Mouse (Mus musculus) embryonic facial prominence, embryonic 15.5 days (tissue): ENCODE measurements around the gene Eif2d. TPM values are rescaled to one million over a fixed set of nuclear protein-coding genes. Genes with fewer than 3 reads are reported as not detected.

Experiments
- ATAC-seq: fragments of 200-750 bp; cut with Nextera tagmentation; 2 replicates; pipeline ENCODE4 v1.8.0; 2017; ENCODE audit warnings: low read depth, moderate TSS enrichment; ENCODE audit not compliant: insufficient number of reproducible peaks, low FRiP score, low TSS enrichment
- H3K27ac ChIP-seq: fragments of 300-500 bp; sonication (generic); replicated peaks from 2 replicates; pipeline ENCODE4 v1.5.1; 2015; ENCODE audit warnings: mild to moderate bottlenecking, inconsistent platforms
- H3K27me3 ChIP-seq: fragments of 300-500 bp; sonication (generic); 2 replicates; pipeline ENCODE4 v1.6.1; 2015; ENCODE audit warnings: inconsistent platforms
- H3K36me3 ChIP-seq: fragments of 300-500 bp; sonication (generic); 2 replicates; pipeline ENCODE4 v1.6.1; 2015; ENCODE audit warnings: mild to moderate bottlenecking, inconsistent platforms
- H3K4me1 ChIP-seq: fragments of 300-500 bp; sonication (generic); 2 replicates; pipeline ENCODE4 v1.6.1; 2015; ENCODE audit warnings: inconsistent platforms
- H3K4me2 ChIP-seq: fragments of 300-500 bp; sonication (generic); replicated peaks from 2 replicates; pipeline ENCODE4 v1.6.1; 2015; ENCODE audit warnings: mild to moderate bottlenecking, inconsistent platforms
- H3K4me3 ChIP-seq: fragments of 300-500 bp; sonication (generic); replicated peaks from 2 replicates; pipeline ENCODE4 v1.5.1; 2015; ENCODE audit warnings: mild to moderate bottlenecking, inconsistent platforms
- H3K9ac ChIP-seq: fragments of 300-500 bp; sonication (generic); 2 replicates; pipeline ENCODE4 v1.6.1; 2015; ENCODE audit warnings: inconsistent platforms
- H3K9me3 ChIP-seq: fragments of 300-500 bp; sonication (generic); replicated peaks from 2 replicates; pipeline ENCODE4 v1.6.1; 2016; ENCODE audit warnings: inconsistent platforms
- WGBS: fragments of 180-500 bp; shearing (Covaris S2); methylation state at CpG from one replicate; pipeline ENCODE4 v1.1.7; 2015; 5-methylcytosine and 5-hydroxymethylcytosine counted together
- polyA plus RNA-seq: library from polyadenylated mRNA; unstranded; fragments of >200 nt; fragmentation: Nextera tagmentation; extraction: Ambion mirVana; gene quantifications from 2 replicates; pipeline ENCODE4 v1.2.1, GENCODE M21; 2015

Eif2d gene
- polyA plus RNA-seq, 1 experiment from 2014 or later = 66.0 TPM

DNA sequence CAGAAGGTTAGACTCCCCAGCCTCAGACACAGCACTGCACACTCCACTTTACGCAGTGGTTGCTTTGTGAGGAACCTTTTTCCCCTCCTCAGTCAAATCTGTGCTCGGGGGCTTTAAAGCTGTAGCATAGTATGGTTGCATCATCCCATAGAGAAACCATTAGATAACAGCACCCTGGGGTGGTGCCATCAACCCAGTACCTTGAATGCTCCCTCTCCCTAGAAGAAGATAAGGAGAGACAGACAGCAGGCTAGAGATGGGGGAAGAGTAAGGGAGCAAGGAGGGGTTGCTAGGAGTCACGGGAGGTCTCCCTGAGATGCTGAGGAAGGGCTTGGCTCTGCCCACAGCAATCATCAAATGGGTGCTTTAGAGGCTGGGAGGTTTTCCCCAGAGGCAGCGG, 48.4 kb downstream of the Eif2d start:
- H3K4me1 ChIP-seq = peaks cover 22% of the 10 kb centered on the region
- WGBS = 69% methylated on average over 4 of the region's 4 CpGs
- H3K4me2 ChIP-seq = no peak overlapping the region
- no peak overlapping the region for H3K4me3 ChIP-seq
- H3K27ac ChIP-seq = no peak overlapping the region
- no peak overlapping the region for H3K9ac ChIP-seq
- H3K9me3 ChIP-seq = no peaks in the 10 kb centered on the region
- no peaks in the 10 kb centered on the region for H3K27me3 ChIP-seq
- H3K36me3 ChIP-seq = no peaks in the 10 kb centered on the region
- no peak for ATAC-seq

DNA sequence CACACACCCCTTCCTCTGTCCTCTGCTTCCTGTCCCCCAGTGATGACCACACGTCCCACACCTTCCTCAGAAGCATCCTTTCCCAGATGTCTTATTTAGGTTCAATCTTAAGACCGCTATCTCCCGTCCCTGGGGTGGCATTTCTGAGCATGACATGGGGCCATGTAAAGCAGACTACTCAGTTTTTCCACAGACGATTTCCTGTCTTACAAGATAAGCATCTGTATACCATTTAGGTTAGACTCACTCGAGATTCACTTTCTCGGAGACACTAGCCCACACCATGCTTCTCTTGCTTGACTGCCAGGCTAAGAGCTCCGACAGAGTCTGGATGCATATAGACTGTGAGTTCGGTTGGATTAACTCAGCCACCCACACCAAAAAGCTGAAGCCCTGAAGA, 51.5 kb downstream of the Eif2d start:
- WGBS = 59% methylated on average over 8 of the region's 8 CpGs

DNA sequence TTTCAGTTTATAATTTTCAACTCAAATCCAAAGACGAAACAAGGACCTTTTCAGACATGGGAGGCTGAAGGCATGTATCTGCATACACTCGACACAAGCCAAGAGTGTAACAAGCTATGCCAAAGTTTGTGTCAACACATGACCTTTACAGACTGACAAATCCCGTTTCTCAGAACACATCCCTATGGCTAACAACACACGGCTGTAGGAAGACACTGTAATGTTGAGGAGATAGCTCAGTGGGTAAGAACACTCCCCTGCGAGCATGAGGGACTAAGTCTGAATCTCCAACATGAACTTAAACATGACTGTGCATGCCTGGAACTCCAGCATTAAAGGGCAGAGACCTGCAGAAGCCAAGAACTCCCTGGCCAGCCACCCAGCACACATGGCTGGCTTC, 53.4 kb downstream of the Eif2d start:
- Histone ChIP-seq H3K4me2 (no peak overlapping the region), H3K4me3 (no peak overlapping the region), H3K27ac (no peak overlapping the region), H3K9me3 (no peaks in the 10 kb centered on the region), H3K4me1 (peaks cover 14% of the 10 kb centered on the region), H3K27me3 (no peaks in the 10 kb centered on the region), H3K9ac (no peak overlapping the region), H3K36me3 (no peaks in the 10 kb centered on the region)
- no peak for ATAC-seq
- WGBS = 81% methylated on average over 5 of the region's 5 CpGs

More for the DNA sequence above, 51.5 kb downstream of the Eif2d start:
- no peak overlapping the region for H3K27ac ChIP-seq
- H3K9ac ChIP-seq = no peak overlapping the region
- H3K27me3 ChIP-seq = no peaks in the 10 kb centered on the region
- no peak for ATAC-seq
- no peak overlapping the region for H3K4me3 ChIP-seq
- H3K4me2 ChIP-seq = no peak overlapping the region
- H3K4me1 ChIP-seq = peaks cover 24% of the 10 kb centered on the region
- no peaks in the 10 kb centered on the region for H3K9me3 ChIP-seq
- no peaks in the 10 kb centered on the region for H3K36me3 ChIP-seq

GRCm38 (mm10) chr1:131207531-131207930, 54.5 kb downstream of the Eif2d start:
- H3K4me1 ChIP-seq = peaks cover 11% of the 10 kb centered on the region; the same call in 1 of the 2 replicates
- no peak for ATAC-seq
- no peaks in the 10 kb centered on the region for H3K36me3 ChIP-seq
- no peak overlapping the region for H3K4me3 ChIP-seq
- WGBS = 3% methylated on average over 5 of the region's 5 CpGs
- no peak overlapping the region for H3K27ac ChIP-seq
- no peaks in the 10 kb centered on the region for H3K9me3 ChIP-seq
- H3K27me3 ChIP-seq = no peaks in the 10 kb centered on the region
- no peak overlapping the region for H3K4me2 ChIP-seq
- no peak overlapping the region for H3K9ac ChIP-seq

DNA sequence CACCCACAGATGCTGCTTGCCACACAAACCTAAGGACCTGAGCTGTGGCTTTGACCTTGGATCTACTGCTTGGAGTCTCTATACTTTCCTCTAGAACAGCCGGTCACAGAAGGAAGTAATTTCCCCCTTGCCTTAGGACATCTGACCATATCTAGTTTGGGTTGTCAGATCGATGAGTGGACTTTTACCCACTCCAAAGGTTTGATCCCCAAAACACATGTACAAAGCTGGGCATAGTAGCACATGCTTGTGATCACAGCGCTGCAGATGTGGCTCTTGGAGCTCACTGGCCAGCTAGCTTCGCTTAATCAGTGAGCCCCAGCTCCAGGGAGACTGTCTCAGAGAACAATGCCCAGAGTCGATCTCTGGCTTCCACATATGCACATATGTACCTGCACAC, 55.1 kb downstream of the Eif2d start:
- Histone ChIP-seq H3K36me3 (no peaks in the 10 kb centered on the region), H3K9me3 (no peaks in the 10 kb centered on the region), H3K4me1 (peaks cover 13% of the 10 kb centered on the region; the same call in 1 of the 2 replicates), H3K27me3 (no peaks in the 10 kb centered on the region), H3K9ac (no peak overlapping the region), H3K4me3 (no peak overlapping the region), H3K4me2 (no peak overlapping the region), H3K27ac (no peak overlapping the region)
- WGBS = 80% methylated on average over 5 of the region's 5 CpGs
- ATAC-seq = no peak

DNA sequence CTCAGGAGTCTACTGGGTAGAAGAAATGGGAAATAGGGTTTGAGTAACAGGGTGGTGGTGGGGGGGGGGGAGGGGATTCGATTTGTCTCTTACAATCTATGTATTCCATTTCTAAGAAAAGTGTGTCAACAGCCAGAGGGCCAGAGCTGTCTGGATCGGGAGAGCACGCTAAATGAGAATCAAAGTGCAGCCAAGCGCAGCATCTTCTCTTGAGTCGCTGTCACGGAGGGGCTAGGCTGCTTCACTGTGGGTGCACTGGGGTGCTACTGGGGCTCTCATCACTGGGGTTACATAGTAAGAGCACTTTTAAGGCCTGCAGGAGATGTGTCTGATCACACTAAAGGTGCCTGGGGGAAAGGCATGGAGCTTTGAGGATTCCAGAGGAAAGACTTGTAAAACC, 55.8 kb downstream of the Eif2d start:
- Histone ChIP-seq H3K4me3 (no peak overlapping the region), H3K9ac (no peak overlapping the region), H3K4me1 (peaks cover 19% of the 10 kb centered on the region; the same call in 1 of the 2 replicates), H3K27ac (no peak overlapping the region), H3K27me3 (no peaks in the 10 kb centered on the region), H3K9me3 (no peaks in the 10 kb centered on the region), H3K36me3 (no peaks in the 10 kb centered on the region), H3K4me2 (no peak overlapping the region)
- WGBS = 78% methylated on average over 6 of the region's 6 CpGs
- ATAC-seq = no peak

- H3K36me3 ChIP-seq = no peaks in the 10 kb centered on the region
- no peak for ATAC-seq
- H3K9ac ChIP-seq = no peak overlapping the region
- peaks cover 20% of the 10 kb centered on the region; the same call in 1 of the 2 replicates for H3K4me1 ChIP-seq
- no peak overlapping the region for H3K27ac ChIP-seq
- no peak overlapping the region for H3K4me2 ChIP-seq
- no peak overlapping the region for H3K4me3 ChIP-seq
- no peaks in the 10 kb centered on the region for H3K9me3 ChIP-seq
- 58% methylated on average over 7 of the region's 8 CpGs for WGBS
- no peaks in the 10 kb centered on the region for H3K27me3 ChIP-seq
These were observed 57.0 kb downstream of the Eif2d start for GRCm38 (mm10) chr1:131209971-131210426.

GRCm38 (mm10) chr1:131211655-131212054, 58.7 kb downstream of the Eif2d start:
- no peaks in the 10 kb centered on the region for H3K9me3 ChIP-seq
- H3K4me2 ChIP-seq = no peak overlapping the region
- no peaks in the 10 kb centered on the region for H3K27me3 ChIP-seq
- no peak for ATAC-seq
- H3K36me3 ChIP-seq = no peaks in the 10 kb centered on the region
- peaks cover 20% of the 10 kb centered on the region; the same call in 1 of the 2 replicates for H3K4me1 ChIP-seq
- WGBS = 89% methylated on average over 1 of the region's 1 CpGs
- no peak overlapping the region for H3K27ac ChIP-seq
- H3K4me3 ChIP-seq = no peak overlapping the region
- H3K9ac ChIP-seq = no peak overlapping the region

- no peak overlapping the region for H3K4me2 ChIP-seq
- peaks cover 17% of the 10 kb centered on the region; the same call in 1 of the 2 replicates for H3K4me1 ChIP-seq
- no peak for ATAC-seq
- WGBS = 59% methylated on average over 5 of the region's 5 CpGs
- H3K36me3 ChIP-seq = no peaks in the 10 kb centered on the region
- H3K27ac ChIP-seq = no peak overlapping the region
- no peak overlapping the region for H3K4me3 ChIP-seq
- no peaks in the 10 kb centered on the region for H3K9me3 ChIP-seq
- H3K9ac ChIP-seq = no peak overlapping the region
- no peaks in the 10 kb centered on the region for H3K27me3 ChIP-seq
These were observed 60.0 kb downstream of the Eif2d start for GRCm38 (mm10) chr1:131212956-131213355.

GRCm38 (mm10) chr1:131213361-131213760, 60.4 kb downstream of the Eif2d start:
- Histone ChIP-seq H3K27me3 (no peaks in the 10 kb centered on the region), H3K4me2 (no peak overlapping the region), H3K4me1 (peaks cover 17% of the 10 kb centered on the region; the same call in 1 of the 2 replicates), H3K36me3 (no peaks in the 10 kb centered on the region), H3K27ac (no peak overlapping the region), H3K4me3 (no peak overlapping the region), H3K9ac (no peak overlapping the region), H3K9me3 (no peaks in the 10 kb centered on the region)
- no peak for ATAC-seq
- WGBS = 75% methylated on average over 6 of the region's 6 CpGs

DNA sequence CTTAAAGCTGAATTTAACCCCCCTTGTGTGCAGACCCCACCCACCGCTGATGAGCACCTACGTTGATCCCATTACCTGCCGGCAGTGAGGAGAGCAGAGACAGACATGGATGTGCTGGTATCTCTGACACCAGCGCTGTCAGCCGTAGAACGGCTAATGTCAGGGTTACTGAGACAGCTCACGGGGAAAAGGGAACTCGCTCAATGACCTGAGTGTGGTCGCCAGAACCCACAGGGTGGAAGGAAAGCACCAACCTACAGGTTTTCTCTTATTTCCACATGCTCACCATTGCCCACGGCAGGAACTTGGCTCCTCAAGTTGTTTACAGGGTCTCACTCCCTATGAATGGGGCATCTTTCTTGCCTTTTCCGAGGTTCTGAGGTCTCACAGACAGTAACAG, 66.0 kb downstream of the Eif2d start:
- Histone ChIP-seq H3K36me3 (no peaks in the 10 kb centered on the region), H3K4me2 (no peak overlapping the region), H3K27ac (no peak overlapping the region), H3K27me3 (no peaks in the 10 kb centered on the region), H3K9me3 (no peaks in the 10 kb centered on the region), H3K4me3 (no peak overlapping the region), H3K9ac (no peak overlapping the region), H3K4me1 (no peaks in the 10 kb centered on the region)
- WGBS = 82% methylated on average over 11 of the region's 11 CpGs
- ATAC-seq = no peak

DNA sequence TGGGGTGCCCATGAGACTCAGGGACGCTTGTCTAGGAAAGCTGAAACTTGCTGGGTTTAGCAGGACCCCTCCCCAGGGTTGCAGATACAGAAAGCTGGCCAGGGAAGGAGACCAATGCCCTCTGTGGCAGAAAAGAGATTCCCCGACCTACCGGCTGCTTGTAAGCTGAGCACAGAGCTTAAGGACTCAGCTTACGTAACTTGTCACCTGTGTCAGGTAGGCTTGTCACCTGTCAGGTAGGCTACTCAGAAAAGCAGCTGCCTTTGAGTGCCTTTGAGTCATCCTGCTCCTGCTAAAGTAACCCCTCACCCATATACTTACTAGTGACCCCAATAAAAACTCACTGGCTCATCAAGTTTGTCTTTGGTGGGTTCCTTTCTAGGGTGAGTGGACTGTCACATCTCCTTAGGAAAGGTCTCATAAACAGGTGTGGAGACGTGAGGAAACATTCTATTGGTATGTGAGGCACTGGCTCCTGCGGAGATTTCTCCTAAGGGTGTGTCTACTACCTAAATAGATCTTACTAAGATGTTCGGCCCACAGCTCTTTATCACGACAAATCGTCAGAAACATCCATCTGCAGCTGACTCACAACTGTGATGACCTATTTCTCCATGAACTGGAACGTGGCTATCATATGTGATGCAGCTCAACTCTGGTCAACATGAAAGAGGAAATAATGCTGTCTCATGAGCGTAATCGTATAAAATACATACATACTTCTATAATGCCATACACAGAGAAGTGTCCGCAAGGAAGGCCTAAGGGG, 69.0 kb downstream of the Eif2d start:
- Histone ChIP-seq H3K4me3 (no peak overlapping the region), H3K4me2 (no peak overlapping the region), H3K36me3 (no peaks in the 10 kb centered on the region), H3K9me3 (no peaks in the 10 kb centered on the region), H3K27ac (0 out of 2 replicates have a peak overlapping the region, but pooled peaks have one; percentile 22), H3K9ac (no peak overlapping the region), H3K27me3 (no peaks in the 10 kb centered on the region), H3K4me1 (no peaks in the 10 kb centered on the region)
- ATAC-seq = no peak
- 75% methylated on average over 13 of the region's 13 CpGs for WGBS
